Mouse (Mus musculus) liver (tissue): ENCODE measurements around the gene Ly6g6f.
A peak's percentile ranks its signal among the peaks of the same experiment; 100 is the strongest.
"Not testable (repeated sequence)": the region's sequence is repeated elsewhere in the genome, so short reads cannot be mapped to it uniquely, and the experiment has no call there.

Experiments
- DNase-seq: peaks from one replicate; pipeline ENCODE4 v3.0.0-alpha.2; 2020; ENCODE audit warnings: mixed read lengths

The Ly6g6f gene

DNA sequence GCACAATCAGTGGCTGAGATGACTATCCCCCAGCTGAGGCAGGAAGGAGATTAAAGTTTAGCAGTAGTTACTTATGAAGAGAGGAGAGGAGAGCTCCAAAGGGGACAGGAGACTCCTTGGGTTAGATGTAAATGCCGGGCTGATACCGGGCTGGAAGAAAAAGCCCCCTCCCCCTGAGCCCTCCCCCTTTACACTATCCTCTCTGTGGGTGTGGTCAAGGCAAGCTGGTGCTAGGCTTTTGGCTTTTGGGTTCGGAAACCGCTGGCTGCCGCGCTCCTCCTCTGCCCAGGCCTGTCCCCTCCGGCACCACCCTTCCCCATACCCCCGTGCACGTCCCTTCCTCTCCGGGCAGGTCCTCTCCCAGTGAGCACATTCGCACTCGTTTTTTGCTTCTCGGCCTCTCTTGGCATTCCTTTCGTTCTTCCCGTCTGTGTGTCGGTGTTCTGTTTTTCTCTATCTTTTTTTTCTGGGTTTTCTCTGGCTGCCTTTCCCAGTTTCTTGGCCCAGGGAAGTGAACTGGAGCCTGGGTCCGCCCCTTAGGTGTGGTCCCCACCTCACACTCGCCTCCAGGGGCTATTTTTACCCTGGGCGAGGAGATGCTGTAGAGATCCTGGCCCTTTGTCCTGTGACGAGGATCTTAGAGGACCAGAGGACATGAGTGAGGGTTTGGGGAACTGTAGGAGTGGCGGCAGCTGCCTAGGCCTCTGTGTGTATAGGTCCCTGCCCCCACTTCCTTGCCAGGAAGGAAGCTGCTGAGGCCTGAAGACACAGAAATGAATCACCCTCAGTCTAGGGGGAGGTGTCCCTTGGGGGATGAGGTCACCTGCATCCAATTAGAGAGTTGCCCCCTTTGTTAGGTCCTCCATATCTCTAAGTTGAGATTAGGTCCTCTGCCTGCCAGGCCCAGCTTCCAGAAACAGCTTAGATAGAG is 34.0 kb downstream of the Ly6g6f start:
- peak; percentile 77 for DNase-seq

DNA sequence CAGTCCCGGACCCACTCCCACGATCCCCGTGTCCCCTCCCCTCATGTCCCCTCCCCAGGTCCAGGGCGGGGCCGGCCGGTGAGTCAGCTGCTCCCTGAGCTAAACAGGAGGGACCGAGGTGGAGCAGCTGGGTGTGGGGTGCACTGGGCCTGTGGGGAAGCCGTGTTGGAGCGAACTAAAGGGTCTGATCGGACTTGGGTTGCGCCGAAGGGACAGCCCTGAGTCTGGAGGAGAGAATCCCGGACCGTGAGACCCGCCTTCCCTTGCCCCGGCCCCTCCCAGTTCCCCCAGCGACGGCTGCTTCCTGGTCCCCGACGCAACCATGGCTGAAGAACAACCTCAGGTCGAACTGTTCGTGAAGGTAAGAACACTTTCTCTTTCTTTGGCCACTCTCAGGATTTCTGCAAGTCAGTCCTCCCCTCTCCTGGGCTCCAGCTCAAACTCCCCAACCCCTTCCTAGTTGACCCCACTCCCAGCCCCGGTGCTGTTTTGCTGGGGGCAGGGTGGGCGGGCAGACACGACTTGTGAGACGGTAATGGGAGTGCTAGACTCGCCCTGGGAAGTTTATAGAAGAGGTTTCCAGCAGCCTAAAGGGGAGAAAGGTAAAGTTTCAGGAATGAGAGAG is 35.2 kb downstream of the Ly6g6f start:
- peak; percentile 88 for DNase-seq

DNA sequence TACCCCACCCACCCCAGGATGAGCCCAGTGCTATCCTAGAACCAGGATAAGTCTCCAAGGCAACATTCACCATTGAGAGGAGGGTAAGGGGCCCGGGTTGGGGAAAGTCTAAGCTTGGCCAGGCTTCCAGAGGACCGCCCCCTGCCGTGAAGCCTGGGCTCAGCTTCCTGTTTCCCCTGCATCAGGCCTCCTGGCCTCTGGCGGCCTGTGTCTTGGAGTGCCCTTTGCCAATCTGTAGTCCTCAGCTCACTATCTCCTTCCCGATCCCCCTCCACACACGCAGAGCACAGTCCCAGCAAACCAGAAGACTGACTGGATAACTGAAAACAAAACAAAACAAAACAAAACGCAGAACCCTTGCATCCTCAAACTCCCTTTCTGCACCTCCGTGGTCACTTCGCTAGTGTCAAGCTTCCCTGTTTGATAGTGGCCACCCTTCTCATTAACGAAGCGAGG is 35.8 kb downstream of the Ly6g6f start, which contains the start of gene Clic1:
TSS of gene Clic1 (plus strand) at position 406 of the 456 bp plus-strand sequence.
- DNase-seq, result peak; percentile 81

DNA sequence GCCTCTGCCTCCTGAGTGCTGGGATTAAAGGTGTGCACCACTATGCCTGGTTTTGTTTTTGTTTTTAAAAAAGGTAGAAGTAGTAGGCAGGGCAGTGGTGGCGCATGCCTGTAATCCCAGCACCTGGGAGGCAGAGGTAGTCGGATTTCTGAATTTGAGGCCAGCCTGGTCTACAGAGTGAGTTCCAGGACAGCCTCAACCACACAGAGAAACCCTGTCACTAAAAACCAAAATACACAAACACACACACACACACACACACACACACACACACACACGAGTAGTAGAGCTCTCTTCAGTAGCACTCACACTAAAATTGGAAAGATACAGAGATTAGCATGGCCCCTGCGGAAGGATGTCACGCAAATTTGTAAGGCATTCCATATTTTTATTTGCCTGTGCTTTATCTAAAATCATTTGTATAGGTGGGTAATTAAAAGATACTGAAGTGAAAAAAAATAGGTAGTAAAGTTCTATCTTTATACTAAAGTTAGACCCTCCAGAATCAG is 36.4 kb downstream of the Ly6g6f start:
- no peak for DNase-seq

DNA sequence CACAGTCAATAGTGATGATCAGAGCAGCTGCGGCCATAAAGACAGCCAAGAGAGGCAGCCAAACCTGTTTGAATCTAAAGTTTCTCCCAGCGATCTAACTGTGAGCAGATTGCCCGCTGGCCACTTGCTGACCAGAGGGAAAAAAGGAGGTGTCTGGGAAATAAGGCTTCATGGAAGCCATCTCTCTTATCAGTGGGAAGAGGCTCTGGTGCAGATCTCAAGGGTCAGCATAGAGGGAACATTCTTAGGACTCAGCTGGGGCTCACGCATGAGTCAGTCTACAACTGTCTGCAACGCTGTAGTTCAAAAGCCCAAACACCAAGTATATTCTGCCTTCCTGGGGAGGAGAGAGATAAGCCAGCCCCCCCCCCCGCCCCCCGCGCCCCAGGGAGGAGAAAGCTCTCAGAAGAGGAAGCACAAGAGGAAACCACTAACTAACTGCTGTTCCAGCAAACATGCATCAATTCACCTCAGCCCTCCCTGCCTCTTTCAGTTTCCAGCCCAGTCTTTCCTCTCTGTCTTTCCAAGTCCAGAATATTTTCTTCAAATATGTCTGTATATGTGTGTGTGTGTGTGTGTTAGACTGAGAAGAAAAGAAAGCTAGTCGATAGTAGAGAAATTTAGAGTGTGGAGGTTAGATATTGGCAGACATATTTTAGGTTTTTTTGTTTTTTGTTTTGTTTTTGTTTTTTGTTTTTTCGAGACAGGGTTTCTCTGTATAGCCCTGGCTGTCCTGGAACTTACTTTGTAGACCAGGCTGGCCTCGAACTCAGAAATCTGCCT is 37.1 kb downstream of the Ly6g6f start:
- DNase-seq, result peak; percentile 80

DNA sequence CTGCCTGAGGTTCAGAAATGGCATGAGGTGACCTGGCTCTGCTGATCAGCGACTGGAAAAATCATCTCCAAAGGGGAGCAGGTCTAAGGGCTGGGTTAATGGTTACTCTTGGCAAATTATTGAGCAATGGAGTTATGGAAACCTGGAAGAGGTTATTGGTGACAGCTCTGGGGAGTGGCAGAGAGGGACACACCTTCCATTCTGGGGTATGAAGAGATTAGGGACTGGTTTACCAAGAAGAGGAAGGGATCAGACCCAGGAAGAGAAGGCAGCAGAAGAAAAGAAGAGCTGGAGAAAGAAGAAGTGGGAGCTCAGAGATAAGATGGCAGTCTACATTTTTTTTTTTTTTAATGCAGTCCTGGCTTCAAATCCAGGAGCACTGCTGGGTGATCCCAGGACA is 37.7 kb downstream of the Ly6g6f start:
- peak; percentile 40 for DNase-seq

DNA sequence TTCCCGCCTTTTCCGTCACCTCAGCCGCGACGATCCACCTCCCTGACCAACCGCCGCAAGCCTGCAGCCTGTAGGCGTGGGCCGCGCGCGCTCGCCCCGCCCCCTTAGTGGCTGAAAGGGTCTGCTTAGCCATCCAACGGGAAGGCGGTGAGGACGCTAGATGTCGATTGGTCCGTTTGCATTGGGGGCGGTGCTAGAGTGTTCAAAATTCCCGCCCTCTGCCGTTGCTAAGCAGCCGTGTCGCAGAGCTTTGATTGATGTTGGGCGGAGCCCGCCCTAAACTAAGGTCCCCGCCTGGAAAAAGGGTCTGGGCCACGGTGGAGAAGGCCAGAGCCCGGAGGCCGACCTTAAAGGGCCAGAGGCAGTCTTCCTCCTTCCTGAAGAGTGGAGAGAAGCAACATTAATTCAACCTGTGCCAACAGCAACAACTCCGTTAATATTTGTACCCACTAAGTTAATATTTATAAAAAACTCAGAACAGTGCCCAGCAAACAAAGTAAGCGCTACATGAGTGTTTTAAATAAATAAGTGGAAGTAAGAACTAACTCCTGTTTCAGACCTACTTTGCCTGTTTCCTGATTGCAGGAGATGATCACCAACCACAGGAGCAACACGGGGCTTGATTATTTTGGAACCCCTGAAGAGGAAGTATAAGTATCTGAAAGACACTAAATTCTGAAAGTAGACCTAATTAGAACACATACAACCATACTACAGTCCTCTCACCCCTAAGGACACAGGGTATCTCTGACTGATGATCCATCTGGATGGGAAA is 38.5 kb downstream of the Ly6g6f start, which contains the start of gene Msh5:
TSS of gene Msh5 (minus strand) at position 65 of the 775 bp plus-strand sequence.
- DNase-seq, result peak; percentile 99

DNA sequence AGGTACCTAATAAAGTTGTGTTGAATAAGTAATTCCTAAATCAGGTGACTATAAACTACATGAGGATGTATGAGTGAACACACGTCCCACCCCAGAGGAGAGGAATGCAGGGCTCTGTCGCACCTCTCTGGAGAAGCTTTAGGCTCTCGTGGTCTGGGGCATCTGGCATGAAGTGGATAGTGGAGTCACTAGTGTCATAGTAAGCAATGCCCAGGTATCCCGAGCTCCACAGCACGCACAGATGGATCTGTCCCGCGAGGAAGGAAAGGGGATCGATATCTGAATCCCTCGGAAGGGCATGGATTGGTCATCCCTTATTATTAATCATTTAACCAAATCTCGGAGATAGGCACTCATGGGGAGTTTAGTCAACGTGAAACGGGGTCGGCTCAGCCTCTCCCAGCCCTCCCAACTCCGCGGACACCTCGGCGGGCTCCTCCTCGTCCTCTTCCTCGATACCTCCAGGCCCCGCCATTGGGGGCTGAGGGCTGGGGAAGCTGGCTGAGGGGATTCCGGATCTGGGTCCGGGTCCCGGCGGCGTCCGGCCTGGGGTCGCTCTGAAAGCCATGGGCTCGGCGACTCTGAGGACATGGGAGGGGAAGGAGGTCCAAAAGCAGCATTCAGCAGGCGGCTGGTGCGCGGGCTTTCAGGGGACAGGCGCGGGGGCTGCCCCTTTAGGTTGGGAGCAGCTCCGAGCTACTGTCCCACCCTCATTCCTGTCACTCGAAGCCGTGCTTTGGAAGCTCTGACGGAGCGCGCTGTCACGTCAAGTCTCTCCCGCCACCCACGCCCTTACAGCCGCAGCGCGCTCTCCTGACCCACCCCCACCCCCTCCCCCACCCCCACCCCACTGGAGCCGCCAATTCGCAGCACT is 39.4 kb downstream of the Ly6g6f start:
- DNase-seq, result peak; percentile 30

DNA sequence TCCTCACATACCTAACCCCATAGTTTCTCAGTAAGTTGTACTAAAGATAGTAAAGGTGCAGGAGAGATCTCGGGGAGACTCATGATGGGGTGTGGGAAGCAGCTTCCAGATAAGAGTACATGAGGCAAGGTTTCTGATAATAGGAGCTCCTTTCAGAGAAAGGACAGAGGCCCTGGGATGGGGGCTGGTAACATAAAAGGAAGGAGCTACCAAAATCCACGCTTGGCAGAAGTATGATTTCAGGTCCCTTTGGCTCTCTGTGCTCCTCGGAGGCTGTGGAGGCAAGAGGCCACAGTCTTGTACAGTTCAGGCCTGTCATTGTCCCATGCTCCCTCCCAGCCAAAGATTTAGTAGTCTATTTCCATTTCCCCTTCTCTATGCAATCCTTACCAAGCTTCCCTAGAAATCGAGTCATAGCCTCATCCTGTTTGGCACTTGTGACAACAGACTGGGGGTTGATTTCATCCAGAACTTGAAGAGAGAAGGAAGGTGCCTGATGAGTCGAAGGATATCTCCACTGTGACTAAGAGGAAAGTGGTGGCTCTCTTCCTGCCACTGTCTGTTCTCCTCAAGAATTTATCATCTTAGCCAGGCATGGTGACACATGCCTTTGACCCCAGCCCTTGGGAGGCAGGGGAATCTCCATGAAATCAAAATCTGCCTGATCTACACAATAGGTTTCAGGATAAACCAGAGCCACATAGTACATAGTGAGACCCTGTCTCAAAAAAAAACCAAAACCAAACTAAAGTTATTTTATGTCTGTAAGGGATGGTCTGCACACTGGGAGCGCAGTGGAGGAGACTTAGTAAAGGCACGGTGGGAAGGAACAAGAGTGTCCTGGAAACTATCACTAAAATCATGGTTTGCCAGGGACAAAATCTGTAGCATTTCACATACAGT is 40.3 kb downstream of the Ly6g6f start:
- DNase-seq, result peak; percentile 72

DNA sequence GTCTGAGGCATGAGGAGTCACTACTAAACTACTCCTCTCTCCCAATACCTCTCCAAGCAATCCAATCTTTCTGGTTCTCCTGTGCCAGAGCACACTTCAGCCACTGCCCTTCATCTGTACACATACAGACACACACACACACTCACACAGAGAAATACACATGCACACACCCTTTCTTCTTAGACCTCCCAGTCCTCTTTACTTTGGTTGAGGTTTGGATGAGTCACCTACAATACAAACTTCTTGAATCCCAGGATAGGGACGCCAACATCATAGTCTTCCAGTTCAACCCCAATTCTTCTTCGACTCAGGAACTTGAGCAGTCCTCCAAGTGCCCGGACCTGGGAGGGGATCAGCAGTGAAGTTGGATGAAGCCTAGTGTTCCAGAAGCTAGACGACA is 41.6 kb downstream of the Ly6g6f start:
- DNase-seq, result no peak

DNA sequence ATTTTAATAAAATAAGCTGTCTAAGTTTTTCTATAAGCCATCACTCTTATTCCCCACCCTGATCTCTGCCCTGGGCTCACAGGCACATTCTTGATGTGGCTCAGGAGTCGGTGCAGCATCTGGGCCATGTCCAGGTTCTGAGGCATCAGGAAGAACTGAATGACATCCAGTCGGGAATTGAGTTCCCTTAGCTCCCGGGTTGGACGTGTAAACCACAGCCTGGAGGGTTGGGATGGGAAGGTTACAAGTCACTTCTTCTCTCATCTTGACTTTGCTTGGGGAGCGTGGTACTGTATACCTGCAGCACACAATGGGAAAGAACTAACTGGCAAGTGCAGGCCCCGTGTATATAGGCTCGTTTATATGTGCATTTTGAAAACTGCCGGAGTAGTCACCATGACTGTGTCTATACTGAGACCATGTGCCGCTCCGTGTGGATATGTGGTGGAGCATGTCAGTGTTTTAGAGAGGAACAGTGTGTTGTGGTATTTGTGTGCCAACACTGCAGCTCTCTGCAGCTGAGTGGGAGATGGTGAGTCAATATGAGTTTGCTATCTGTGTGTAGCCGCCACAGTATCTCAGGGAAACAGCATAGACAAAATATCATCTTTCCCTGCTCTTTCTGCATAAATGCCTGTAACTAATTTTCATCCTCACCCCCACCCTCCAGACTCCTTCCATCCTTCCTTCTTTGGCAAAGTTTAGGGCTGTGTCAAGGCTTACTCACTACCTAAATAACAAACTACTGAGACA is 46.1 kb downstream of the Ly6g6f start:
- DNase-seq, result no peak

DNA sequence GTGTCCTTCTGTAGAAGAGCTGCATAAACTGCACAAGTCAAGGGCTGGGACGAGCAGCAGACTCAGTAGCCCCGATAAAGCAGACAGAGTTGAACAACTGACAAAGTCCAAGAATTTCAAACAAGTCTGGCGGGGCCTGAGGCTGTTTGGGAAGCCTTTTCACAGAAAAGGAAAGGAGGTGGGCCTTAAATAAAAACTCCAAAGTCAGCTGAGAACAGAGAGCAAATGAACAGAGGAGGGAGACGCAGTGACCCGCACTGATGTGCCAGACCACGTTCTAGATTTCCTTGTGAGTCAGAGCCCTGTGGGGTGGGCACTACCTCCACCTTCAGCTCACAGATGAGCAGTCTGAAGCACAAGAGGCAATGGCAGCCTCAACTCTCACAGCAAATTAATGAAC is 50.5 kb downstream of the Ly6g6f start:
- DNase-seq, result no peak

DNA sequence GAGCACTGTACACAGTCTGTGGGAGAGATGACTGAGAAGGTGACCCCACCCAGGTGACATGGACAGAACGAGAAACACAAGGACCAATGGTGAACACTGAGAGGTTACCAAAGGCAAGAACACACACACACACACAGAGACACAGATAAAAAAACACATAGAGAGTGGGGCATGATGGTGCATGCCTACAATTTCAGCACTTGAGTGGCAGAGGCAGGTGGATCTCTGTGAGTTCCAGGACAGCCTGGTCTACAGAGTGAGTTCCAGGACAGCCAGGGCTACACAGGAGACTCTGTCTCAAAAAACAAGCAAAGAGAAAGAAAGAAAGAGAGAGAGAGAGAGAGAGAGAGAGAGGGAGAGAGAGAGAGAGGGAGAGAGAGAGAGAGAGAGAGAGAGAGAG is 51.7 kb downstream of the Ly6g6f start:
- DNase-seq, result not testable (repeated sequence)

DNA sequence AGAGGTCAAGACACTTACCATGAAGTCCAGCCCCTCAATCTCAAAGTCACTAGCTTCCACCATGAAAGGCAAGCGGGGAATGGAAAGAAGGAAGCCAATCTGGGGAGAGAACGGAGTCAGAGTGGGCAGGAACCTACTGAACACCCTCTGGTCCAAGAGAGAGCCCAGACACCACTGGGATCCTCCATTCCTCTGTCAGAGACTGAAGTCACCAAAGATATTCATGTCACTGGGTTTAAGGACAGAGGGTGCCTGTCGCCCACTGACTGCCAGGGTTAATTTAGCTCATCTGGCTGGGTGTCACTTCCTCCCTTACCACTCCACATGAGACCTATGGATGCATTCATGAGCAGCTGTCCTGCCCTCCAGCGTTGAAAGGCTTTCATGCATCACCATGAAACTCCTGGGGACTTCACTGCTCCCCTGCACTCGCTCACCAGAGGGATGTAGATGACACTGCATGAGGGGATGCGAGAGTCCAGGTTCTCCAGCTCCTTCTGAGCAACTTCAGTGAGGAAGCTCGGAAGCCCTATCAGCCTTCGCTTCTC is 53.0 kb downstream of the Ly6g6f start:
- no peak for DNase-seq

DNA sequence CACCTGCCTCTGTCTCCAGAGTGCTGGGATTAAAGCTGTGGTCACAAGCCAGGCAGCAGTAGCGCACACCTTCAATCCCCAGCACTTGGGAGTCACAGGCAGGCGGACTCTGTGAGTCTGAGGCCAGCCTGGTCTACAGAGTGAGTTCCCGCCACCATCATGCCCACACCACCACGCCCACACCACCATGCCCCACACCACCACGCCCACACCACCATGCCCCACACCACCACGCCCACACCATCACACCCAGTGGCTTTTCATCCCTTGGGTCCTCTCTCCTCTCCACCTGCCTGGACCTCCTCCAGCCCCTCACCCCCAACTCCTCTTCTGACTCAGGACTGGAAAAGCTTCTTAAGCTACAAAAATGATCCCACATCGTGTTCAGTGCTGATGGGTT is 53.5 kb downstream of the Ly6g6f start:
- DNase-seq, result no peak

DNA sequence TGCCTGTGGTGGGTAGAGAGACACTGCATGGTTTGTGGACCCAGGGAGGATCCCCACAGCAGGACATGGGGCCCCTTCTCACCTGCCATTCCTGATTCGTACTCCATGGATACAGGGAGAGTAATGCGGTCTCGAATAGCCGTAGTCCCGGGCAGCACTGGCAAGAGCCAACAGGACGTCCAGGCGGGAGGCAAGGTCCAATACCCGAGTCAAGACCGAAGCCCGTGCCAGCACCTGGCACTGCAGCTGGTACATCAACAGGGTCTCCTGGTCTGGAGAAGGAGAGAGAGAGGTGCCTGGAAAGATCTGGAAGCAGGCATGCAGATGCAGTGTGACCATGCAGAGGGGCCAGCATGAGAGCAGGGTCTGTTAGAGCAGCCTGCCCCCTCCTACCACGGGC is 54.1 kb downstream of the Ly6g6f start:
- no peak for DNase-seq
